11 mouse cellular contexts compared by ENCODE assay signal in the genomic region with DNA sequence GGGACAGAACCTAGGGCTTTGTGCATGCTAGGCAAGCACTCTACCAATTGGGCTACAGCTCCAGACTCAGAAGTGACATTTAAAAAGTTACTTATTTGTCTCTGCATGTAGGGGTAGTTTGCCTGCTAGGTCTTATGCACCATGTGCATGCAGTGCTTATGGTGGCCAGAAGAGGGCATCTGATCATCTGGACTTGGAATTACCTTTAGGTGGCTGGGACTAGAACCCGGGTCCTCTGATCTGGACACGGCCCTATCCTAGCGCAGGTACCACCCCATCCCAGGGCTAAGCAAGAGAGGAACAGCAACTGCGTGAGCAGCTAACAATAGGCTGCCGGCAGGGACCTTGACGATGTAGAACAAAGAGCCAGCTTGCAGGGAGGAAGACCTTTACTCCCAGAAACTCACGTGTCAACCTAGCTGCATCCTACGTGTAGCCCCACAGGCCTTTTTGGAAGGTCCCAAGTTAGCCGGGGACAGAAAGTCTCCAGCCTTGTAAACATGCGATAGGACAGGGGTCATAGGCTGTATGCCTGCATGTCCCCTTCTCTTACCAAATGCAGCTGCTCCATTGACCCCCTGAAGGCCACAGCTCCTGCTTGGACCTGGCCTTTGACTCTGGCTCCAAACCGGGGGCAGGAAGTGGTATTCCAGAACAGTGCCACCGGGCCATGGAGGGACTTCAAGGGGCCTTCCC. TPM values are rescaled to one million over a fixed set of nuclear protein-coding genes. Genes with fewer than 3 reads are reported as not detected.
DNase-seq lines count a peak whose midpoint lies in the region; ATAC-seq lines count a peak whose summit lies in the region.
"Had no signal": no experiment of that assay in that cellular context is flagged by ENCODE, and none has a peak within 500 bp of the region (broad histone marks: within the 10 kb centered on the region; RNA-seq: fewer than 3 reads in every experiment).

No protein-coding gene starts in this region.

- H3K9me3 ChIP-seq in heart, embryonic 13.5 days: no peaks in the 10 kb centered on the region
- no peaks in the 10 kb centered on the region for H3K9me3 ChIP-seq in liver, embryonic 12.5 days (replicated peaks)
- H3K9me3 ChIP-seq: hindbrain, embryonic 15.5 days; neural tube, embryonic 13.5 days had no signal

- peaks cover 37% of the 10 kb centered on the region for H3K36me3 ChIP-seq in heart, embryonic 13.5 days
- H3K36me3 ChIP-seq in liver, embryonic 12.5 days: no peaks in the 10 kb centered on the region
- H3K36me3 ChIP-seq: hindbrain, embryonic 15.5 days; neural tube, embryonic 13.5 days had no signal

- H3K4me2 ChIP-seq in heart, embryonic 13.5 days: no peak overlapping the region
- no peak overlapping the region for H3K4me2 ChIP-seq in liver, embryonic 12.5 days
- H3K4me2 ChIP-seq: hindbrain, embryonic 15.5 days; neural tube, embryonic 13.5 days had no signal

- no peak for DNase-seq in heart, adult 8-10 months (ENCODE audit: low spot score)
- DNase-seq in 3T3-L1 (ENCODE audit: low read depth, low spot score) (peak; percentile 37), MEL-GATA-1-ER (ENCODE audit: extremely low read depth, low read depth) (peak; percentile 20)
- no peak for DNase-seq in kidney, adult 8-10 months
- DNase-seq in embryo, embryonic 11 days: no peak

- no peak for ATAC-seq in heart, embryonic 13.5 days (ENCODE audit: extremely low read depth, insufficient number of reproducible peaks, low FRiP score, low TSS enrichment)
- ATAC-seq in liver, embryonic 12.5 days: peak; percentile 30; the same call in 1 of the 2 replicates
- no peak; the same call in 1 of the 2 replicates for ATAC-seq in erythroid progenitor cell, adult 5-6 weeks (replicated peaks; ENCODE audit: low FRiP score, poor library complexity, severe bottlenecking)
- ATAC-seq: activated CD4-positive, CD25-positive, alpha-beta regulatory T cell, adult 4 months had no signal

- H3K4me3 ChIP-seq in heart, embryonic 13.5 days: no peak overlapping the region
- no peak overlapping the region for H3K4me3 ChIP-seq in liver, embryonic 12.5 days
- H3K4me3 ChIP-seq: hindbrain, embryonic 15.5 days; neural tube, embryonic 13.5 days had no signal

- peak overlapping the region; percentile 53; the same call in 1 of the 2 replicates for H3K9ac ChIP-seq in heart, embryonic 13.5 days
- no peak overlapping the region for H3K9ac ChIP-seq in liver, embryonic 12.5 days
- H3K9ac ChIP-seq: hindbrain, embryonic 15.5 days; neural tube, embryonic 13.5 days had no signal

- peak overlapping the region; percentile 82 for H3K27ac ChIP-seq in heart, embryonic 13.5 days (replicated peaks)
- H3K27ac ChIP-seq in liver, embryonic 12.5 days: 0 out of 2 replicates have a peak overlapping the region, but pooled peaks have one; percentile 46
- H3K27ac ChIP-seq: hindbrain, embryonic 15.5 days; neural tube, embryonic 13.5 days had no signal

- 75% methylated on average over 12 of the region's 12 CpGs for WGBS in heart, embryonic 13.5 days
- WGBS in liver, embryonic 12.5 days (ENCODE audit: insufficient replicate concordance): 64% methylated on average over 12 of the region's 12 CpGs

- H3K4me1 ChIP-seq in heart, embryonic 13.5 days: peaks cover 100% of the 10 kb centered on the region
- peaks cover 75% of the 10 kb centered on the region for H3K4me1 ChIP-seq in liver, embryonic 12.5 days

- no peaks in the 10 kb centered on the region for H3K27me3 ChIP-seq in heart, embryonic 13.5 days (replicated peaks)
- H3K27me3 ChIP-seq in liver, embryonic 12.5 days (replicated peaks): no peaks in the 10 kb centered on the region
- H3K27me3 ChIP-seq: hindbrain, embryonic 15.5 days; neural tube, embryonic 13.5 days had no signal

RNA-seq across cellular contexts. Expression of a gene that starts 38.8 kb away (rescaled TPM):
- 18.5 and 19.3 TPM in 2 replicates for polyA plus RNA-seq in heart, embryonic 13.5 days (2015; fragmentation: Nextera tagmentation; extraction: Ambion mirVana)
- 10 to 100 TPM; 10.9 to 16.5 (median 11.9) TPM for total RNA-seq in heart, adult 8-10 months (2022)
- polyA plus RNA-seq in liver, embryonic 12.5 days (2016; fragmentation: Nextera tagmentation; extraction: Ambion mirVana): 11.7 and 12.9 TPM in 2 replicates
- total RNA-seq in erythroid progenitor cell, adult 5-6 weeks (2015; ENCODE audit: low replicate concordance): not detected in 2 replicates
- total RNA-seq in erythroid progenitor cell, adult 5-6 weeks (2017; ENCODE audit: low replicate concordance): 0.39 TPM in 1 of 2 replicates, not detected in the other
- polyA plus RNA-seq: activated CD4-positive, CD25-positive, alpha-beta regulatory T cell, adult 4 months had no signal

Comparison
In these comparisons a context has a peak if more than half of its experiments do, and no peak if none do; other contexts are left out.
1. DNase-seq: peak in 3T3-L1 (single experiment) and MEL-GATA-1-ER (single experiment); none in heart, adult 8-10 months (single experiment), kidney, adult 8-10 months (0 of 2) and embryo, embryonic 11 days (single experiment).
2. RNA of a gene that starts 38.8 kb away (total RNA-seq): 10.9 to 16.5 TPM in heart, adult 8-10 months; 0.39 TPM in erythroid progenitor cell, adult 5-6 weeks; every median in the first group is over 4 times any median in the second.